Mouse (Mus musculus): ENCODE results near the gene Srp54a.

DNA sequence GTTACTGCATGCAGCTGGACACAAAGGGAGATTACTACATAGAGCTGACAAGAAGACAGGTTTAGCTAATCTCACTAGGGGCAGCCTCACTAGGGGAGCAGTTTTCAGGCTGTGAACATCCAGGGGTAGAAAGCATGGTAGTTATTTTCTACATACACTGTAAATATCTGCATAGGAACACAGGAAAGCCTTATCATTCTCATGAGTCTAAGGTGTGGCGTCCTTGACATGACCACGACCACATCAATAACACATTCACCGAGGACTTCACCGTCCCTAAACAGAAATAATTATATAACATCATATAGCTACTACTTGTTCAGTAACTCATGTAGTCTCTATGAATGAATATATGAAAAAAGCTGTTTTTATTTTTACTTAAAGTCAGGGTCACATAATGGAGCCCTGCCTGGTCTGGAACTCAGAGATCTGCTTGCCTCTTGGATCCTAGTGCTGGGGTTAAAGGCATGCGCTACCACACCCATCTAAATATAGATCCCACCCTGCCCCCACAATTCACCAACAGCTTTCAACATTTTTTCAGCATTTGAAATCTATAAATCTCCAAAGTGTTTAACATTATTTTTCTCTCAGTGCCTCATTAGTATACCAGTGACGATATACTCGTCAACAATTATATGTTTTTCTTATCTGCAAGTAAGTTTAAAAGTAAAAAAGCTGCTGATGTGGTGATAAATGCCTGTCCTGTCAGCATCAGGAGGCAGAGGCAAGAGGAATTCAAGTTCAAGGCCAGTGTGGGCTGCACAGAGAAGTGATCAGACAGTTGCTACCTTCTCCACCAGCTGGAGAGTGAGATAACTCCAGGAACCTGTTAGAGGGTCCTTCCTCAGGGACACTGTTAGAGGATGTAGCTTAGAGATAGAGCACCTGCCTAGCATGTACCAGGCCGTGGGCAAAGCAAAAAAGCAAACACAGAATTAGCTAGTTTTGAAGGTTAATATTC lies 28.6 kb upstream of the Srp54a start:
- TF ChIP-seq CTCF (IDR thresholded peaks at IDR 0.05; ENCODE audit: low read depth) (no peak), EP300 (optimal IDR thresholded peaks at IDR 0.05) (no peak)
